Mouse (Mus musculus) C2C12 (cell line): ENCODE measurements around the gene Pcnt.

ENCODE experiments used
- CTCF ChIP-seq: IDR thresholded peaks from one replicate; pipeline ENCODE4 v1.5.1; 2011; ENCODE audit not compliant: control insufficient read depth, insufficient read depth, insufficient read length
- MYOD1 ChIP-seq: IDR thresholded peaks from one replicate; pipeline ENCODE4 v1.6.1; 2011; ENCODE audit warnings: low read depth; ENCODE audit not compliant: control insufficient read depth, insufficient read length
- MYOG ChIP-seq: IDR thresholded peaks from one replicate; pipeline ENCODE4 v1.6.1; 2011; ENCODE audit not compliant: control insufficient read depth, insufficient read length; ENCODE audit errors: extremely low read depth

GRCm38 (mm10) chr10:76317623-76318022 is 125.0 kb downstream of the Pcnt start:
- TF ChIP-seq CTCF (no peak), MYOD1 (no peak), MYOG (no peak)
